Mouse (Mus musculus) layer of hippocampus, postnatal 25 days (tissue): ENCODE measurements around the gene Ptprk. TPM values are rescaled to one million over a fixed set of nuclear protein-coding genes. Genes with fewer than 3 reads are reported as not detected.

ENCODE experiments used
- DNase-seq, 2 experiments: peaks; one replicate each; pipeline ENCODE4 v3.0.0; 2022; ENCODE audit warnings: mixed read lengths in 2 of 2, low spot score in 1 of 2; ENCODE audit errors: extremely low spot score in 1 of 2
- total RNA-seq, 2 experiments: library from RNA; stranded (reverse); gene quantifications; 2 replicates each; pipeline ENCODE4 v1.2.3; 2021

Ptprk gene
- total RNA-seq, 2 experiments from 2014 or later: 44.7 to 50.8 TPM

GRCm38 (mm10) chr10:28395610-28396519 is 321.2 kb downstream of the Ptprk start:
- DNase-seq: no peak

- no peak for DNase-seq
Observed at GRCm38 (mm10) chr10:28396520-28396915, 321.9 kb downstream of the Ptprk start.

DNA sequence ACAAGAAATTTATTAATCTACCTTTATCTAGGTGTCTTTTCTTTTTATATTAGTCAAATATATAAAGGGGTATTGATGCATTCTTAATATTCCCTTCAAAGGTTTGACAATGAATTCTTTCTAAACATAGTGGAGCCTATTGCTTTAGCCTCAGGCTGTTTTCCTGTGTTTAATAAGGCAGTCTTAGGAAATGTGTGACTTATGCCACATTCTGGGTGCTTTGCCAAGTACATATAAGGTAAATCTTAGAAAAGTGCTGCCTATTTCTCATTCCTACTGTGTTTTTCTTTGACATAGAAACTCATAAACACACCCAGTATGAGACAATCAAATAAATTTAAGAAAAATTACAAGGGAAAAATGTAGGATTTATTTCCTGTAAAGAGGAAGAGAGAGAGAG is 327.2 kb downstream of the Ptprk start:
- no peak for DNase-seq

DNA sequence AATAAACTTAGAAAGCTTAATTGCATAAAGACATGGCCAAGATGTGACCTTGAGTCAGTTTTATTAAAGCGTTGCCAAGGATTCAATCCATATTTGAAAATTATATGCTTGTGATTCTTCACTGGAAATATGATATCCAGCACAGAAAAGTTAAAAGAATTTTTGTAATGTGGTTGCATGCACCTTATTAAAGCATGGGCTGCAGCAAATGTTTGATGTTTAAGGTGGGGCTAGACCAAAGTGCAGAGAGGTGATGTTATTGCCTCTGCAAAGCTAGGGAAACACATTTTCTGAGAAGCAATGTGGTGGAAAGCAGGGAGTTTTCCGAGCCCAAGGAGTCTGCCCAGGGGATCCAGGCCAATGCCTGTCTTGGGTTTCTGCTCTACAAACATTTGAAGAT is 334.4 kb downstream of the Ptprk start:
- DNase-seq: no peak

GRCm38 (mm10) chr10:28414823-28415222 is 340.2 kb downstream of the Ptprk start:
- no peak for DNase-seq

- DNase-seq: no peak
Observed at GRCm38 (mm10) chr10:28422622-28423021, 348.0 kb downstream of the Ptprk start.

DNA sequence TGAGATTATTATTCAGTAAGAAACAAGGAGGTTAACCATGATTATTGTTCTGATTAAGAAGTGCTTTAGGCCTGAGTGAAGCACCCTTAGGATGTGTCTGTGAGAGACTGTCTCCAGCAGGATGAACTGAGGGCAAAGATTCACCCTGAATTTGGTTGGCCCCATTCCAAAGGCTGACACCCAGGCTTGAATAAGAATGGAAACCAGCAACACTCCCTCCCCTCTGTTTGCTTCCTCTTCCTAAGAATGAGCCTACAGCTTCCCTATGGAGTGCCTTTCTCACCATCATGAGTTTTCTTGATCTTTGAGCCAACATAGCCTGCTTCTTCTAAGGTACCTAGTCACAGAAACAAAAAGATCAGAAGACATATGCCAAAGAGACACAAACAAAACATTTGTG is 350.8 kb downstream of the Ptprk start:
- no peak for DNase-seq

DNA sequence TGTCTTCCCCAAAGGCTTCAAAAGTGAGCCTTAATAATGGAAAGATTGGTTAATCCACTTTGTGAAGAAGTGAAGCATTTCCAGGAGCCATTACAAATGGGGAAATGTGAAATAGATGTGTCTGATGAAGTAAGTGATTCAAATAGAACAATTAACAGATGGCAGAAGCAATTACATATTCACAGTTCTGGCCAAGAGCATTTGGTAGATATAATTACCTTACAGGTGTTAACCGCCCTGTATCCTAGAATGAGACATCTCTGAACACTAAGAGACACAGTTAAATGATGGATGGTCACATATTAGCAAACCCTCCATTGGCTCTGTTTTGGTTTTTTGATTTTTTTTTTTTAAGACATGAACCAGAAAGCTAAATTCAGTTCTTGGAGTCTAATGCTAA is 361.5 kb downstream of the Ptprk start:
- DNase-seq: no peak

DNA sequence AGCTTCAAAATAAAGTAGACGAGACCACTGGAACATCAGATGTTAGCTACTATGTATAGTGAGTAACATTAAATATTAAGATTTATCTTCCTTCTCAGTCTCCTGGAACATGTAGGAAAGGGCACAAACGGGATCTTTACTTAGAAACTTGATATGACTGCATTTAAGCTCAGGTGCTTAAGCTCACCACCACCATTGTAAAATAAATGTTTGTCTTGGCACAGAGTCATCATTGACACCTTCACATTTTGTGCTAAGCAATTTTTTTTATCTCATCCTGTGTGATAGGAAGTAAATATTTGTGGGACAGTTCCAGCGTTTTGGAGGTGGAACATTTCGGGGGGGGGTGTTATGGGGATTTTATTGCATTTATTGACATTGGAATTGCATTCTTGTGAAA is 375.2 kb downstream of the Ptprk start:
- no peak for DNase-seq

GRCm38 (mm10) chr10:28450642-28451041 is 376.0 kb downstream of the Ptprk start:
- DNase-seq: no peak

GRCm38 (mm10) chr10:28458027-28458426 is 383.4 kb downstream of the Ptprk start:
- DNase-seq: no peak

- no peak for DNase-seq
Observed at GRCm38 (mm10) chr10:28459963-28460362, 385.3 kb downstream of the Ptprk start.

DNA sequence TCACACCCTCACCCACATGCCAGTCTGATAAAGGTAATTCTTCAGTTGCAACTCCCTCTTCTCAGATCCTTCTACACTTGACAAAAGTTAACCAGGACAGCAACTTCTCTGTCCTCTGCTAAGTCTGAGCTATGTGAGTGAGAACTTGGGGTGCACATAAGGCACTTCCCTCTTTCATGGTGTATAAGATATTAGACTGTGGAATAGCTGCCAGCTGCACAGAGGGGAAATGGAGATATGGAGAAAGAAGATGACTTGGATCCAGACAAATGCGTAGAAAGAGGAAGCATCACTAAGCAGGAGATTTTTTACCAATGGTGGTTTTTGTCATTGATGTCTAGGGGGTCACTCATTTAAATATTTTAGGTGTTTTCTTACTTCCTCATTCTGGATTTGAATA is 389.1 kb downstream of the Ptprk start:
- no peak for DNase-seq

- no peak for DNase-seq
Observed at GRCm38 (mm10) chr10:28464766-28465548, 390.3 kb downstream of the Ptprk start.

DNA sequence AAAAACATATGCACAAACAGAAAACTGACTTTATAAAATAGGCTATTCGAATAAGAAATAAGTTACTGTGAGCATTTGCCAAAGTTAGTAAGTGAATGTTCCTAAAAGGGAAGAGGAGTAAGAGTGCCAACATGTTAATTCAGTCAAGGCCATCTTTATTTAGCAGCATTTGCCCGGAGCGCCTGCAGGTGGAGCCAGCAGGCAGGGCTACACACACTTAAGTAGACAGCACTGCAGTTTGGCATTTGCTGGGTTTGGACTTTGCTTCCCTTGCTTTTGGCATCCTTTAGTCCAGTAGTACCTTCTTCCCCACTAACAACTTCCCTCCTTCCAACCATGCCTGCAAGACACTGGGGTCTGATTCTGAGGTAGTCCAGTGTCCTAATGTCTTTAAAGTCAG is 411.0 kb downstream of the Ptprk start:
- peak; percentile 20 to 47 for DNase-seq

- DNase-seq: no peak
Observed at GRCm38 (mm10) chr10:28491006-28491405, 416.4 kb downstream of the Ptprk start.

- peak; percentile 10 to 13 for DNase-seq
Observed at GRCm38 (mm10) chr10:28492206-28492605, 417.6 kb downstream of the Ptprk start.

GRCm38 (mm10) chr10:28492870-28493269 is 418.2 kb downstream of the Ptprk start:
- DNase-seq: peak in 1 of 2 experiments; percentile 14

DNA sequence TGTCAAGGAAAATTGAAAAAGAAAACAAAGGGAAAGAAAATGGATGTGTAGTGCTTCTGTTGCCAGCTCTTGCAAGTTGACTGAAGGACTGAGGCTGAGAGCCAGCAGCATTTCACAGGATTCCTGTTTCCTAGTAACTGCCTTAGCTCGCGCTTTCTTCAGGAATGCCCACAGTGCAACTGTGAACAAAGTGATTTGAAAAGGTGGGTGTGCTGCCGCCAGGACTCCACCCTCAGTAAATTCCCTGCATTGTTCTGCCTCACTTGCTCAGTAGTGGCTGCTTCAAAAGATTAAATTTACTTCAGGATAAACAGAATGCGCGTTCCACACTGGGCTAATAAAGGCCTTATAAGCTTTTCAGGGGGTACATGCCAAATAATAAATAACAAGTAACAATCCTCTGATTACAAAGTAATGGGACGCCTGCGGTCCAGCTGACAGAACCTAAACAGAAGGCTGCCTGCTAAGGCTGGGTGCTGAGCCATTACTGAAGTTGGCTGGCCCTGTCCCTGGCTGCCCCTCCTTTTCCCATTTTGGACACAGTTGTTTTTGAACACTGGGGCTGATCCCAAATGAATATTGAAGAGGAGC is 418.7 kb downstream of the Ptprk start:
- DNase-seq: peak in 1 of 2 experiments; percentile 16

- no peak for DNase-seq
Observed at GRCm38 (mm10) chr10:28497791-28498190, 423.2 kb downstream of the Ptprk start.

GRCm38 (mm10) chr10:28498504-28498903 is 423.9 kb downstream of the Ptprk start:
- no peak for DNase-seq
